Mouse (Mus musculus) brain, embryonic 14.5 days (tissue): ENCODE measurements at regions not wholly inside any gene's neighbourhood (a gene's known extent, or its start where the extent isn't known, plus 50 kb on each side); places are given as distances from the start of the nearest gene placed in this dataset.

Experiments
- CTCF ChIP-seq: fragments of 200-500 bp; IDR thresholded peaks from 2 replicates; pipeline ENCODE4 v1.5.1; 2012; ENCODE audit warnings: inconsistent platforms, mild to moderate bottlenecking, moderate library complexity, borderline replicate concordance; ENCODE audit not compliant: insufficient read depth, insufficient read length; ENCODE audit errors: extremely low read depth
- POLR2A ChIP-seq: fragments of 200-500 bp; IDR thresholded peaks from 2 replicates; pipeline ENCODE4 v1.6.1; 2012; ENCODE audit warnings: mild to moderate bottlenecking, inconsistent platforms, borderline replicate concordance; ENCODE audit not compliant: poor library complexity, insufficient read depth, insufficient read length, severe bottlenecking; ENCODE audit errors: extremely low read depth

DNA sequence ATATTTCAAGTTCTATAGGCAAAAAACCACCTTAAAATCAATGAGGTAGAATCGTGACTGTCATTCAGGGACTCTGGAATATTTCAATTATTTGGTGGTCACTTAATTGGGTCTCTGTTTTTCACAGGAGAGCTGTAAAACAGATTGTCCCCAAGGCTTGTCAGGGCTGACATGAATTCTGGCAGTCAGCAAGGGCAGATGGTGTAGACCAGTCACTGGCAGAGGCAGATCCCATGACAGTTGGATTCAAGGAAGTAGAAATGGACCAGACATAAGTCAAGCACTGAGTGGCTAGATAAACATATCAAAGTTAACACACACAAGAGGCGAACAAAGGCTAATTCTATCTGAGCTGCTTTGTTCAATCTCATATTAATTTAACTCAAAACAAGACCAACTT, 1071.8 kb upstream of the Manea start:
- no peak for TF ChIP-seq POLR2A
- TF ChIP-seq CTCF, result no peak
